Mouse (Mus musculus) ES-E14 (cell line): ENCODE measurements around the gene Carns1. TPM values are rescaled to one million over a fixed set of nuclear protein-coding genes. Genes with fewer than 3 reads are reported as not detected.

Source experiments
- DNase-seq: peaks from one replicate; pipeline ENCODE4 v3.0.0-alpha.2; 2013; ENCODE audit warnings: low read depth, low spot score
- H3K27ac ChIP-seq: 2 replicates; pipeline ENCODE4 v1.5.1; 2012; ENCODE audit warnings: low read depth, mild to moderate bottlenecking, low read length, moderate library complexity, mixed read lengths; ENCODE audit not compliant: poor library complexity, insufficient read depth, severe bottlenecking
- H3K36me3 ChIP-seq: 2 replicates; pipeline ENCODE4 v1.6.1; 2012; ENCODE audit warnings: mild to moderate bottlenecking, low read length, moderate library complexity, mixed read lengths; ENCODE audit not compliant: control insufficient read depth, poor library complexity, insufficient read depth, severe bottlenecking
- H3K4me1 ChIP-seq, 2 experiments: fragments of 150-350 bp in 1 of 2; sonication (generic) in 1 of 2; 2 replicates each; pipeline ENCODE4 v1.6.1; 2012; ENCODE audit warnings: low read length in 2 of 2, mild to moderate bottlenecking in 1 of 2, mixed read lengths in 1 of 2; ENCODE audit not compliant: control insufficient read depth in 2 of 2, insufficient read depth in 2 of 2, poor library complexity in 1 of 2
- H3K4me3 ChIP-seq, 2 experiments: fragments of 150-350 bp in 1 of 2; sonication (generic) in 1 of 2; 2 replicates each; pipeline ENCODE4 v1.5.1; 2012; ENCODE audit warnings: low read length in 2 of 2, low read depth in 1 of 2, mild to moderate bottlenecking in 1 of 2, mixed read lengths in 1 of 2; ENCODE audit not compliant: insufficient read depth in 1 of 2, poor library complexity in 1 of 2, severe bottlenecking in 1 of 2
- H3K9ac ChIP-seq: 2 replicates; pipeline ENCODE4 v1.6.1; 2012; ENCODE audit warnings: low read depth, mild to moderate bottlenecking, low read length, mixed read lengths; ENCODE audit not compliant: poor library complexity, insufficient read depth, severe bottlenecking
- H3K9me3 ChIP-seq: fragments of 150-350 bp; sonication (generic); 2 replicates; pipeline ENCODE4 v1.6.1; 2012; ENCODE audit warnings: low read depth, mild to moderate bottlenecking, low read length; ENCODE audit not compliant: control insufficient read depth, insufficient read depth
- CHD2 ChIP-seq: IDR thresholded peaks from 2 replicates; pipeline ENCODE4 v1.6.1; 2014; ENCODE audit warnings: mild to moderate bottlenecking, low read depth, low read length, inconsistent platforms
- HCFC1 ChIP-seq: IDR thresholded peaks from 2 replicates; pipeline ENCODE4 v1.6.1; 2012; ENCODE audit warnings: low read length, inconsistent platforms, borderline replicate concordance; ENCODE audit not compliant: insufficient read depth
- MAFK ChIP-seq: IDR thresholded peaks from 2 replicates; pipeline ENCODE4 v1.6.1; 2014; ENCODE audit warnings: mild to moderate bottlenecking, low read depth, low read length, inconsistent platforms; ENCODE audit not compliant: insufficient read depth
- ZC3H11A ChIP-seq: IDR thresholded peaks from 2 replicates; pipeline ENCODE4 v1.6.1; 2012; ENCODE audit warnings: low read depth, mild to moderate bottlenecking, inconsistent platforms, low read length, borderline replicate concordance
- ZNF384 ChIP-seq: IDR thresholded peaks from 2 replicates; pipeline ENCODE4 v1.6.1; 2012; ENCODE audit warnings: low read depth, low read length, inconsistent platforms
- in situ Hi-C, 2 experiments: fragments of 600-800 bp; cut with MboI; formaldehyde crosslinking; loops; one replicate each; pipeline ENCODE4 v1.15.1; 2025; ENCODE audit warnings: low sequenced_read_pairs in 2 of 2, inconsistent platforms in 1 of 2; ENCODE audit not compliant: unreplicated experiment in 2 of 2
- total RNA-seq: library from RNA; depleted of rRNA; stranded (reverse); fragments of 300-350 nt; gene quantifications from 2 replicates; pipeline ENCODE4 v1.2.3, GENCODE M21; 2012

Carns1 gene
- total RNA-seq, 1 experiment, result 2.3 TPM

DNA sequence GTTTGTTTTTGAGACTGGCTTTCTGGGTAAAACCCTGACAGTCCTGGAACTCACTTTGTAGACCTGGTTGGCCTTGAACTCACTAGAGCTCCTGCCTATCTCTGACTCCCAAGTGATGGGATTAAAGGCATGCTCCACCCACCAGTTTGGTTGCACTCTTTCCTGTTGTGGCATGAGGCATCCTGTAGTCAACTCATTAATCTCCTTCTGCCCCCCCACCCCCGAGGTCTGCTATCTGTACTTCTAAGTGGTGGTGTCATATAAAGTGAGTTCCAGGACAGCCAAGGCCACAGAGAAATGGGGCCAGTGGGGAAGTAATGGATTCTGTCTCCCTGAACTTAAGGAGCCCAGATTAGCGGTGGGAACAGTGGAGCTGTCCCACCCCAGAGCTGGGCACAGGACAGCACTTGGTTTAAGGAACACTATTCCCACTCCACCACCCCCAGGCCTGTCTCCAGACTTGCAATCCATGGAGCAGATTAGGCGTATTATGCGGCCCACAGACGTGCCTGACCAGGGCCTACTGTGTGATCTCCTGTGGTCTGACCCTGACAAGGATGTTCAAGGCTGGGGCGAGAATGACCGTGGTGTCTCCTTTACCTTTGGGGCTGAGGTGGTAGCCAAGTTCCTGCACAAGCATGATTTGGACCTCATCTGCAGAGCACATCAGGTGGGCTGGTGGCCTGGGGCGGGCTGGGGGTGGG lies 18.9 kb upstream of the Carns1 start:
- no peak overlapping the region for H3K27ac ChIP-seq
- TF ChIP-seq CHD2 (no peak), ZC3H11A (no peak), ZNF384 (no peak), MAFK (no peak), HCFC1 (no peak)
- H3K9me3 ChIP-seq, result no peaks in the 10 kb centered on the region
- DNase-seq, result no peak
- in situ Hi-C loops, result no loop called here
- peaks cover 51% of the 10 kb centered on the region for H3K36me3 ChIP-seq
- H3K9ac ChIP-seq, result no peak overlapping the region
- H3K4me1 ChIP-seq, result peaks cover 2 to 18% of the 10 kb centered on the region in 2 experiments; a peak in 3 of 4 replicates
- no peak overlapping the region for H3K4me3 ChIP-seq

GRCm38 (mm10) chr19:4193129-4193528 lies 17.9 kb upstream of the Carns1 start:
- peak overlapping the region; percentile 93 to 97 for H3K4me3 ChIP-seq
- in situ Hi-C loops, result no loop called here
- H3K27ac ChIP-seq, result no peak overlapping the region
- peaks cover 48% of the 10 kb centered on the region for H3K36me3 ChIP-seq
- TF ChIP-seq HCFC1, result no peak
- peaks cover 2 to 18% of the 10 kb centered on the region in 2 experiments; a peak in 3 of 4 replicates for H3K4me1 ChIP-seq
- DNase-seq, result no peak
- H3K9ac ChIP-seq, result peak overlapping the region; percentile 97
- H3K9me3 ChIP-seq, result no peaks in the 10 kb centered on the region

GRCm38 (mm10) chr19:4192251-4192985 lies 17.1 kb upstream of the Carns1 start:
- TF ChIP-seq CHD2 (peak; percentile 51; the same call in 1 of the 2 replicates), ZC3H11A (no peak)
- Histone ChIP-seq H3K9ac (peak overlapping the region; percentile 97), H3K36me3 (peaks cover 43% of the 10 kb centered on the region), H3K9me3 (no peaks in the 10 kb centered on the region), H3K4me1 (peaks cover 2 to 18% of the 10 kb centered on the region in 2 experiments; a peak in 3 of 4 replicates), H3K4me3 (peak overlapping the region; percentile 93 to 97), H3K27ac (peak overlapping the region; percentile 83)
- in situ Hi-C loops, result no loop called here
- no peak for DNase-seq

GRCm38 (mm10) chr19:4191528-4192250 lies 16.4 kb upstream of the Carns1 start, which contains the start of gene Ppp1ca:
Gene Ppp1ca, plus strand, starts transcription at chr19:4192065.
- peak; percentile 94 for DNase-seq
- H3K4me3 ChIP-seq, result peak within 1 kb of the TSS; percentile 93 to 97
- peak within 1 kb of the TSS; percentile 97 for H3K9ac ChIP-seq
- in situ Hi-C loops, result no loop called here
- H3K4me1 ChIP-seq, result peaks cover 2 to 17% of the 10 kb centered on the region in 2 experiments; a peak in 3 of 4 replicates
- peak within 1 kb of the TSS; percentile 83 for H3K27ac ChIP-seq
- TF ChIP-seq CHD2 (no peak), MAFK (no peak), ZC3H11A (no peak), ZNF384 (no peak), HCFC1 (no peak)
- H3K36me3 ChIP-seq, result peaks cover 36% of the 10 kb centered on the region
- H3K9me3 ChIP-seq, result no peaks in the 10 kb centered on the region
